Mouse (Mus musculus) midbrain, postnatal 0 days (tissue): Measurements from ENCODE around the gene Tle2. TPM values are rescaled to one million over a fixed set of nuclear protein-coding genes. Genes with fewer than 3 reads are reported as not detected.

Experiments used
- ATAC-seq: fragments of 200-750 bp; cut with Nextera tagmentation; 2 replicates; pipeline ENCODE4 v1.8.0; 2017; ENCODE audit warnings: moderate number of reproducible peaks, mild to moderate bottlenecking, moderate TSS enrichment, moderate library complexity; ENCODE audit not compliant: low FRiP score
- DNase-seq: peaks from one replicate; pipeline ENCODE4 v3.0.0-alpha.2; 2015; ENCODE audit warnings: low spot score
- H3K27ac ChIP-seq: fragments of 300-500 bp; sonication (generic); 2 replicates; pipeline ENCODE4 v1.5.1; 2014; ENCODE audit warnings: low read depth, mild to moderate bottlenecking, low read length, mixed read lengths
- H3K27me3 ChIP-seq: fragments of 300-500 bp; sonication (generic); 2 replicates; pipeline ENCODE4 v1.6.1; 2014; ENCODE audit warnings: low read length, control low read depth, mixed read lengths; ENCODE audit not compliant: insufficient read depth
- H3K36me3 ChIP-seq: fragments of 300-500 bp; sonication (generic); 2 replicates; pipeline ENCODE4 v1.6.1; 2014; ENCODE audit warnings: low read length, control low read depth, mixed read lengths; ENCODE audit not compliant: insufficient read depth
- H3K4me1 ChIP-seq: fragments of 300-500 bp; sonication (generic); 2 replicates; pipeline ENCODE4 v1.6.1; 2014; ENCODE audit warnings: mild to moderate bottlenecking, control low read depth, antibody characterized with exemption, low read length, mixed read lengths; ENCODE audit not compliant: insufficient read depth
- H3K4me2 ChIP-seq: fragments of 300-500 bp; sonication (generic); 2 replicates; pipeline ENCODE4 v1.6.1; 2014; ENCODE audit warnings: low read depth, mild to moderate bottlenecking, low read length, mixed read lengths; ENCODE audit not compliant: poor library complexity, severe bottlenecking
- H3K4me3 ChIP-seq: fragments of 300-500 bp; sonication (generic); 2 replicates; pipeline ENCODE4 v1.5.1; 2014; ENCODE audit warnings: low read depth, mild to moderate bottlenecking, low read length, moderate library complexity
- H3K9ac ChIP-seq: fragments of 300-500 bp; sonication (generic); replicated peaks from 2 replicates; pipeline ENCODE4 v1.6.1; 2014; ENCODE audit warnings: mild to moderate bottlenecking, low read length, moderate library complexity, mixed read lengths; ENCODE audit not compliant: poor library complexity, severe bottlenecking
- H3K9me3 ChIP-seq: fragments of 300-500 bp; sonication (generic); 2 replicates; pipeline ENCODE4 v1.6.1; 2016; ENCODE audit warnings: low read length, control low read depth
- CTCF ChIP-seq: IDR thresholded peaks from 2 replicates; pipeline ENCODE4 v1.5.1; 2016; ENCODE audit warnings: antibody characterized with exemption, mild to moderate bottlenecking
- WGBS: fragments of 180-500 bp; shearing (Covaris S2); extraction: QIAGEN DNeasy Blood & Tissue Kit; methylation state at CpG from one replicate; pipeline ENCODE4 v1.1.7; 2014; 5-methylcytosine and 5-hydroxymethylcytosine counted together
- polyA plus RNA-seq: library from polyadenylated mRNA; unstranded; fragments of >200 nt; fragmentation: Nextera tagmentation; extraction: Ambion mirVana; gene quantifications from 2 replicates; pipeline ENCODE4 v1.2.1, GENCODE M21; 2015
- total RNA-seq: library from RNA; depleted of rRNA; stranded (reverse); fragments of >200 nt; gene quantifications from 2 replicates; pipeline ENCODE4 v1.2.3, GENCODE M21; 2014

Gene Tle2
- total and polyA plus RNA-seq, 2 experiments from 2014 or later = 31.2 to 57.3 TPM

DNA sequence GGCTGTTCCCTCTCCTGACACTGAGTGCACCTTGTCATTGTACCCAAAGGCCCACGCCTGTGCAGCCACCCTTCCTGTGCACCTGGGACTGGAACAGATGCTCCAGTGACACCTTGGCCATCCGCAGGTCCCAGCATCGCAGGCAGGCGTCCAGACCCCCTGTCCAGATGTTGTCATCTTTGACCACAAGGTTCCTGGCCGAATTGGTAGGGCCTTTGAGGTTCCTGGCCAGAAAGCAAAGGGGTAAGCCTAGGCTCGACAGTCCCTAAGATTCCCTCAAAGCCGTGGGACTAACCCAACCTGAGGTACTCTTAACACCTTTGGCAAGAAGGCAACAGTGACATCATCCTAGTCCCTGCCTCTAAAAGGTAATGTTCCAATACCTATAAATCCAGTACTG lies 18.3 kb downstream of the Tle2 start:
- no peak for ATAC-seq
- peaks cover 18% of the 10 kb centered on the region; the same call in 1 of the 2 replicates for H3K4me1 ChIP-seq
- H3K4me2 ChIP-seq = no peak overlapping the region
- no peak for TF ChIP-seq CTCF
- H3K4me3 ChIP-seq = no peak overlapping the region
- WGBS = 79% methylated on average over 7 of the region's 7 CpGs
- peaks cover 4% of the 10 kb centered on the region; the same call in 1 of the 2 replicates for H3K36me3 ChIP-seq
- peaks cover 23% of the 10 kb centered on the region for H3K27me3 ChIP-seq
- no peak for DNase-seq
- no peaks in the 10 kb centered on the region for H3K9me3 ChIP-seq
- H3K27ac ChIP-seq = no peak overlapping the region
- H3K9ac ChIP-seq = no peak overlapping the region

DNA sequence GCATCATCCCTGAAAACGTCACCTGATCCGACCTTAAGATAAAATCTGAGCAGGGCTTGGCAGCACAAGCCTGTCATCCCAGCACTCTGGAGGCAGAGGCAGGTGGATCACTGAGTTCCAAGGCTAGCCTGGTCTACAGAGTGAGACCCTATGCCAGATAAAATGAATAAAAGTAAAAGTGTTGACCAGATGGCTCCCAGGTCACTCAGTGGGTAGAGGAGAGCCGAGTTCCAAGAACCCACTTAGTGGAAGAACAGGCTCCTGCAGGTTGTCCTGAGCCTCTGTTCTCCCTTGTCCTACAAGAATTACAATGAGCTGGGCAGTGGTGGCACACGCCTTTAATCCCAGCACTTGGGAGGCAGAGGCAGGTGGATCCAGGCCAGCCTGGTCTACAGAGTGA lies 18.9 kb downstream of the Tle2 start:
- TF ChIP-seq CTCF = no peak
- no peak overlapping the region for H3K27ac ChIP-seq
- WGBS = 66% methylated on average over 4 of the region's 4 CpGs
- H3K9me3 ChIP-seq = no peaks in the 10 kb centered on the region
- H3K4me1 ChIP-seq = peaks cover 18% of the 10 kb centered on the region; the same call in 1 of the 2 replicates
- no peak overlapping the region for H3K9ac ChIP-seq
- H3K36me3 ChIP-seq = peaks cover 2% of the 10 kb centered on the region; the same call in 1 of the 2 replicates
- no peak overlapping the region for H3K4me3 ChIP-seq
- peaks cover 26% of the 10 kb centered on the region for H3K27me3 ChIP-seq
- no peak overlapping the region for H3K4me2 ChIP-seq
- DNase-seq (no peak), ATAC-seq (no peak)

DNA sequence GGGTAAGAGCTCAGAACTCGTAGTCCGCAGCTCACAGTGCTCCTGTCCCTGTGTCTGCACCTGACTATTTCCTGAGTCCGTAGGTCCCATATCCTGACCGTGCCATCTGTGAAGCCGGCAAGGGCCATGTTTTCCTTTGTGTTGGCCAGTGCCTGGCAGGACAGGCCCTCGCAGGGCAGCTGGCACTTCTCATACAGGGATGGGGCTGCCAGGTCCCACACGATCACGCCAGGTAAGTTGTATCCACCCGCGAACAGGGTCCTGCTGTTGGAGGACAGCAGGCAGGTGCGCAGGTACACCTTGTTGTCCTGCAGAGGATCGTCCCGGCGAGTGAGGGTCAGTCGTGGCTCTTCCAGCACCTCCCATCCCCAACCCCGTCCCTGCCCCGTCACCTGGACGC lies 19.6 kb downstream of the Tle2 start:
- ATAC-seq = no peak
- H3K9ac ChIP-seq = no peak overlapping the region
- H3K9me3 ChIP-seq = no peaks in the 10 kb centered on the region
- H3K36me3 ChIP-seq = peaks cover 2% of the 10 kb centered on the region; the same call in 1 of the 2 replicates
- 85% methylated on average over 18 of the region's 18 CpGs for WGBS
- no peak for DNase-seq
- H3K27me3 ChIP-seq = peaks cover 26% of the 10 kb centered on the region
- H3K4me2 ChIP-seq = no peak overlapping the region
- peaks cover 18% of the 10 kb centered on the region; the same call in 1 of the 2 replicates for H3K4me1 ChIP-seq
- no peak for TF ChIP-seq CTCF
- no peak overlapping the region for H3K4me3 ChIP-seq
- no peak overlapping the region for H3K27ac ChIP-seq

DNA sequence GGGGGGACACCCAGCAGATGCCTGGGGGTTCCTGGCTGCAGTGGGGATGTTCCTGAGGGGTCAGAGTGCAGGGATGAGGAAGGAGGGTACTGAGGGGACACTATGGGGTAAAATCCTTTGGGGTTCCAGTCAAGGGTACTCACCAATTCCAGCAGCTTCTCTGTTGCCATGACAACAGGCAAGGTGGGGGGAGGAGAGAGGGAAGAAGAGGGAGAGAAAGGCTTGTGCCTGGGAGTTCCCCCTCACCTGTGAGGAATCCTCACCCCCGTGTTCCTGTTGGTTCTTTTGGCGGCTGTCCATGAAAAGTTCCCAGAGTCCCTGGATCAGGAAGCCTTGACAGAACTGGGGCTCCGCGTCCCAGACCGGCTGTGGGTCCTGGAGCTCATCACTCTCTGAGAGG lies 21.2 kb downstream of the Tle2 start:
- ATAC-seq (no peak), DNase-seq (no peak)
- Histone ChIP-seq H3K9ac (no peak overlapping the region), H3K9me3 (no peaks in the 10 kb centered on the region), H3K36me3 (no peaks in the 10 kb centered on the region), H3K27me3 (peaks cover 26% of the 10 kb centered on the region), H3K27ac (no peak overlapping the region), H3K4me1 (peaks cover 19% of the 10 kb centered on the region; the same call in 1 of the 2 replicates), H3K4me3 (no peak overlapping the region), H3K4me2 (no peak overlapping the region)
- TF ChIP-seq CTCF = no peak
- 45% methylated on average over 5 of the region's 5 CpGs for WGBS

DNA sequence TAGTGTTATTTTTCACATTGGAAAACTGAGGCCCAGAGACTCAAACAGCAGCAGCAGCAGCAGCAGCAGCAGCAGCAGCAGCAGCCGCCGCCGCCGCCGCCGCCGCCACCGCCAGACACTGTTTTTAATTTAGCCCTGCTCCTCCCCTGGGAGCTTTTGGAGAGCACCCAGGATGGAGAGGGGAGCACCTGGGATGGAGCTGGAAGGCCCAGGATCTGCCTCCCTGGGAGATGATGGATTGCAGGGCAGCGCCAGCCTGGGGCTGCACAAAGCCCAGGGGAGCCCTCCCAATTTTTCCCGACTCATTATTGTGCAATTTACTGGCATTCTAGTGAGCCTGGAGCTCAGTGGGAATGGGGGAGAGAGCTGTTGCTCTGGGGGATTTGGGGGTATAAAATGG lies 22.2 kb downstream of the Tle2 start:
- no peak overlapping the region for H3K4me3 ChIP-seq
- peaks cover 26% of the 10 kb centered on the region for H3K27me3 ChIP-seq
- peaks cover 21% of the 10 kb centered on the region; the same call in 1 of the 2 replicates for H3K4me1 ChIP-seq
- H3K36me3 ChIP-seq = no peaks in the 10 kb centered on the region
- no peak for TF ChIP-seq CTCF
- no peak overlapping the region for H3K27ac ChIP-seq
- ATAC-seq = no peak
- no peak overlapping the region for H3K9ac ChIP-seq
- 3% methylated on average over 10 of the region's 10 CpGs for WGBS
- DNase-seq = peak; percentile 36
- H3K9me3 ChIP-seq = no peaks in the 10 kb centered on the region
- H3K4me2 ChIP-seq = peak overlapping the region; percentile 28; the same call in 1 of the 2 replicates

DNA sequence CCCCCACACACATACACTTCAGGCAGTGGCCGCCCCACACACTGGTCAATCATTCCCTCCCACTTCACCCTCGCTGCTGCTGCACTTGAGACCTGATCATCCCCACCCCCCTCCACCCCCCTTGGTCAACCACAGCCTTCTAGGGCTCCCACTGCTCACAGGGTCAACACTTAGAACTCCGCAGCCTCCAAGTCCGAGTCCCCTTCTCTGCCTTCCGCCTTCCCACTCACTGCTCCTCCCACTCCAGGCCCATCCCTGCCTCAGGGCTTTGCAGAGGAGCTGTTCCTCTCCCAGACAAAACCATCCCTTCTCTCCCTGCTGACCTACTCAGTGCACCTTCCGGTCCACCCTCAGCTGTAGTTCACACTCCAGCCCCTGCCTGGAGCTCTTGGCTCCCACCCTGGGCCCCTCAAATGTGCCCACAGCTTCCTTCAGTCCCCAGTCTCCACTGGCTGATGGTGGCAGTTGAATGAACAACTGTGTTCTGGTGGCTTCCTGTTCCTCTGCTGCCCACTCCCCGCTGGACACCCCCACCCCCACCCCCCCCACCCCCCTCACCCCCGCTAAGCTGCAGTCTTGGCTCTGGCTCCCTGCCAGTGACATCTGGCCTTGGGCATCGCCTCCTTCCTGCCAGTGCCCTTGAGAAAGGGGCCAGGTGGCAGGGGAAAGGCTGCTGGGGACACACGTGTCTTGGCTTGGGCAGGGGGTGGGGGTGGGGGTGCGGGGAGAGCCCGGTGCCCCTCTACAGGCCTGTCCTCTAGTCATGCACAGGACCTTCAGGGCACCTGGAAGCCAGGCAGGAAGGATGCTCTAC lies 23.0 kb downstream of the Tle2 start:
- peaks cover 26% of the 10 kb centered on the region for H3K27me3 ChIP-seq
- no peak for TF ChIP-seq CTCF
- no peaks in the 10 kb centered on the region for H3K36me3 ChIP-seq
- no peak overlapping the region; the same call in 1 of the 2 replicates for H3K27ac ChIP-seq
- no peak overlapping the region for H3K4me3 ChIP-seq
- H3K4me1 ChIP-seq = peaks cover 21% of the 10 kb centered on the region; the same call in 1 of the 2 replicates
- WGBS = 10% methylated on average over 11 of the region's 12 CpGs
- ATAC-seq (no peak; the same call in 1 of the 2 replicates), DNase-seq (peak; percentile 77)
- H3K9me3 ChIP-seq = no peaks in the 10 kb centered on the region
- H3K4me2 ChIP-seq = 0 out of 2 replicates have a peak overlapping the region, but pooled peaks have one; percentile 28
- no peak overlapping the region; the same call in 1 of the 2 replicates for H3K9ac ChIP-seq
